ENCODE assay signal across 13 mouse cellular contexts in the genomic region with DNA sequence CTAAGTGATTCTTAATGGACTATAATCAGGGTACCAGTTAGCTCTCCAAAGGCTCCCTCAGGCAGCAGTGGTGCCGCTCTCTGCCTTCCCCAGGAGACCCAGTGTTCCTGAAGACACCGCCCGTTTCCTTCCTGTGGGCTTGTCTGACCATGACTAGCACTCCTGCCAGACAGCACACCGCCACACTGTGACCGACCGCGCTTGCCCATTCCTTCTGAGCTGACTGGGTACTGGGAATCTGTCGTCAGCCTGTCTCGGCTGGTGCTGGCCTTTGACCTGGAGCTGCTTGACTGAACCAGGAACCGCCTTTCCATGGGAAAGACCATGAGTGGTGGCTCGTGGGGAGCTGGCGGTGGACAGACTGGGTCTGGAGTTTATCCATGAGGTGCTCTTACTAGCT. TPM values are rescaled to one million over a fixed set of nuclear protein-coding genes. Genes with fewer than 3 reads are reported as not detected.
DNase-seq lines count a peak whose midpoint lies in the region; ATAC-seq and TF ChIP-seq lines count a peak whose summit lies in the region.
"Had no signal": no experiment of that assay in that cellular context is flagged by ENCODE, and none has a peak within 500 bp of the region (broad histone marks: within the 10 kb centered on the region; RNA-seq: fewer than 3 reads in every experiment).

No protein-coding gene starts in this region.

- peaks cover 71% of the 10 kb centered on the region for H3K36me3 ChIP-seq in heart, postnatal 0 days (replicated peaks; ENCODE audit: control insufficient read depth, insufficient read depth, low read length)

- intact Hi-C loops in left cerebral cortex, adult 2 months (cut with DNase I), result no loop called here

- no peaks in the 10 kb centered on the region for H3K27me3 ChIP-seq in heart, postnatal 0 days (ENCODE audit: control insufficient read depth, insufficient read depth, low read length)
- H3K27me3 ChIP-seq: embryonic facial prominence, embryonic 12.5 days; liver, embryonic 13.5 days had no signal

- no peak overlapping the region for H3K4me2 ChIP-seq in heart, postnatal 0 days (ENCODE audit: low read depth, low read length)
- H3K4me2 ChIP-seq: embryonic facial prominence, embryonic 12.5 days; liver, embryonic 13.5 days had no signal

- H3K9ac ChIP-seq in heart, postnatal 0 days (replicated peaks; ENCODE audit: low read depth, low read length), result no peak overlapping the region
- H3K9ac ChIP-seq: embryonic facial prominence, embryonic 12.5 days; liver, embryonic 13.5 days had no signal

- H3K4me1 ChIP-seq in heart, postnatal 0 days (ENCODE audit: control insufficient read depth, insufficient read depth), result peaks cover 7% of the 10 kb centered on the region; the same call in 1 of the 2 replicates
- H3K4me1 ChIP-seq: embryonic facial prominence, embryonic 12.5 days; liver, embryonic 13.5 days had no signal

- 0 out of 2 replicates have a peak, but pooled peaks have one; percentile 38 for ATAC-seq in heart, postnatal 0 days (ENCODE audit: insufficient read depth, low read depth)
- ATAC-seq: forebrain, embryonic 14.5 days had no signal

- DNase-seq in 416B (ENCODE audit: low read depth), result peak; percentile 78
- DNase-seq in adrenal gland, postnatal 10 days, result peak; percentile 24
- DNase-seq in heart, postnatal 0 days (ENCODE audit: low spot score), result no peak
- DNase-seq in kidney, postnatal 25 days, result peak; percentile 73 to 90
- DNase-seq in left cerebral cortex, adult 2 months (ENCODE audit: extremely low spot score in 1 of 2, low spot score in 2 of 2), result no peak
- DNase-seq in layer of hippocampus, adult 2 months (ENCODE audit: low spot score in 2 of 2), result no peak
- DNase-seq in thymus, postnatal 4 days, result no peak
- no peak for DNase-seq in Muller cell, postnatal 12 days (ENCODE audit: inconsistent ontology term)
- DNase-seq: liver, embryonic 13.5 days; midbrain, embryonic 14.5 days; right cerebral cortex, postnatal 14 days had no signal

- H3K27ac ChIP-seq in heart, postnatal 0 days (ENCODE audit: low read depth), result no peak overlapping the region
- no peak overlapping the region for H3K27ac ChIP-seq in left cerebral cortex, adult 2 months
- no peak overlapping the region for H3K27ac ChIP-seq in layer of hippocampus, adult 2 months
- H3K27ac ChIP-seq: embryonic facial prominence, embryonic 12.5 days; liver, embryonic 13.5 days had no signal

- 55% methylated on average over 12 of the region's 12 CpGs for WGBS in heart, postnatal 0 days

- H3K4me3 ChIP-seq in heart, postnatal 0 days (ENCODE audit: low read depth, low read length), result no peak overlapping the region
- no peak overlapping the region for H3K4me3 ChIP-seq in left cerebral cortex, adult 2 months
- H3K4me3 ChIP-seq in layer of hippocampus, adult 2 months, result no peak overlapping the region
- H3K4me3 ChIP-seq: embryonic facial prominence, embryonic 12.5 days; liver, embryonic 13.5 days had no signal

- H3K9me3 ChIP-seq in heart, postnatal 0 days (replicated peaks; ENCODE audit: control insufficient read depth, low read length), result no peaks in the 10 kb centered on the region
- H3K9me3 ChIP-seq: embryonic facial prominence, embryonic 12.5 days; liver, embryonic 13.5 days had no signal

- TF ChIP-seq CTCF in heart, postnatal 0 days (IDR thresholded peaks at IDR 0.05; ENCODE audit: low read depth), result no peak
- TF ChIP-seq CTCF in left cerebral cortex, adult 2 months (IDR thresholded peaks at IDR 0.05), result no peak
- no peak for TF ChIP-seq CTCF in layer of hippocampus, adult 2 months (conservative IDR thresholded peaks at IDR 0.05)

- TF ChIP-seq EP300 in heart, postnatal 0 days (IDR thresholded peaks at IDR 0.05; ENCODE audit: low read depth), result no peak

RNA-seq across cellular contexts. Expression of gene Nup50, which starts 16.9 kb away (rescaled TPM):
- total RNA-seq in adrenal gland, postnatal 10 days (2021), result 10 to 100 TPM; 27.4 to 32.4 TPM
- 11.8 and 14.6 TPM in 2 replicates for total RNA-seq in heart, postnatal 0 days (2014; rRNA removed; ENCODE audit: low replicate concordance)
- polyA plus RNA-seq in heart, postnatal 0 days (2015; fragmentation: Nextera tagmentation; extraction: Ambion mirVana), result 10.7 and 11.4 TPM in 2 replicates
- 10 to 100 TPM; 32.0 to 33.2 TPM for total RNA-seq in left cerebral cortex, adult 2 months (2021)
- 10 to 100 TPM; 32.0 to 33.3 TPM for total RNA-seq in layer of hippocampus, adult 2 months (2021)

RNA-seq across cellular contexts. Expression of gene Gm29666, which starts 20.3 kb away (rescaled TPM):
- total RNA-seq in adrenal gland, postnatal 10 days (2021), result under 1 TPM; 0.15 to 0.45 TPM
- total RNA-seq in heart, postnatal 0 days (2014; rRNA removed; ENCODE audit: low replicate concordance), result 0.08 and 0.12 TPM in 2 replicates
- polyA plus RNA-seq in heart, postnatal 0 days (2015; fragmentation: Nextera tagmentation; extraction: Ambion mirVana), result 0.10 and 0.16 TPM in 2 replicates
- total RNA-seq in left cerebral cortex, adult 2 months (2021), result 1 to 10 TPM; 1.1 to 1.3 TPM
- total RNA-seq in layer of hippocampus, adult 2 months (2021), result 1 to 10 TPM; 1.4 to 1.7 TPM

RNA-seq across cellular contexts. Expression of gene 5031439G07Rik, which starts 48.2 kb away (rescaled TPM):
- total RNA-seq in adrenal gland, postnatal 10 days (2021), result 10 to 100 TPM; 38.6 to 47.8 TPM
- 18.7 and 27.3 TPM in 2 replicates for total RNA-seq in heart, postnatal 0 days (2014; rRNA removed; ENCODE audit: low replicate concordance)
- polyA plus RNA-seq in heart, postnatal 0 days (2015; fragmentation: Nextera tagmentation; extraction: Ambion mirVana), result 2.2 TPM in 2 replicates
- 10 to 100 TPM; 72.8 to 94.8 TPM for total RNA-seq in left cerebral cortex, adult 2 months (2021)
- 10 to 100 TPM; 85.0 to 95.0 TPM for total RNA-seq in layer of hippocampus, adult 2 months (2021)

Comparison
In these comparisons a context has a peak if more than half of its experiments do, and no peak if none do; other contexts are left out.
1. DNase-seq: peak in 416B (single experiment), adrenal gland, postnatal 10 days (single experiment) and kidney, postnatal 25 days (2 of 2); none in heart, postnatal 0 days (single experiment), left cerebral cortex, adult 2 months (0 of 2), layer of hippocampus, adult 2 months (0 of 2), thymus, postnatal 4 days (single experiment) and Muller cell, postnatal 12 days (single experiment).